Mouse (Mus musculus): ENCODE measurements at regions not wholly inside any gene's neighbourhood (a gene's known extent, or its start where the extent isn't known, plus 50 kb on each side); places are given as distances from the start of the nearest gene placed in this dataset.
"Not testable (repeated sequence)": the region's sequence is repeated elsewhere in the genome, so short reads cannot be mapped to it uniquely, and the experiment has no call there.

DNA sequence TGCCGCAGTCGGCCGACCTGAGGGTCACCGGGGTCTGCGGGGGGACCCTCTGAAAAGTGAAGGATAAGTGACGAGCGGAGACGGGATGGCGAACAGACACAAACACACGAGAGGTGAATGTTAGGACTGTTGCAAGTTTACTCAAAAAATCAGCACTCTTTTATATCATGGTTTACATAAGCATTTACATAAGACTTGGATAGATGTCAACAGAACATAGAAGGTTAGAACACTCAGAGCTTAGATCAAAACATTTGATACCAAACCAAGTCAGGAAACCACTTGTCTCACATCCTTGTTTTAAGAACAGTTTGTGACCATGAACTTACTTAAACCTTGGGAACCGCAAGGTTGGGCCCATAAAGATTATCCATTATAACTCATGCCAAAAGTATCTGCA lies 1033.6 kb upstream of the Sel1l start:
- not testable (repeated sequence) for DNase-seq

DNA sequence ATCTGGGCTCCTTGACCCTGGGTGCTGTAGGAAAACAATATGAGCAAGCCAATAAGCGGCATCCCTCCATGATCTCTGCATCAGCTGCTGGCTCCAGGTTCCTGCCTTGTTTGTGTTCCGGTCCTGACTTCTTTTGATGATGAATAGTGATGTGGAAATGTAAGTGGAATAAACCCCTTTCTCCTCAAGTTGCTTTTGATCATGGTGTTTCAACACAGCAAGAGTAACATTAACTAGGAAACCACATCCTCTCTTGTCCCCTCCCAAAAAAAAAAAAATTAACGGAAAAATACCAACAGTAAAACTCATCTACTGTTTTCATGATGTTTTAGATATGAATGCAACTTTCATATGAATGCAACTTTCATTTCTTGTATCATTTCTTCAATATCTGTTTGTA lies 1024.6 kb upstream of the Sel1l start:
- DNase-seq, result no peak

DNA sequence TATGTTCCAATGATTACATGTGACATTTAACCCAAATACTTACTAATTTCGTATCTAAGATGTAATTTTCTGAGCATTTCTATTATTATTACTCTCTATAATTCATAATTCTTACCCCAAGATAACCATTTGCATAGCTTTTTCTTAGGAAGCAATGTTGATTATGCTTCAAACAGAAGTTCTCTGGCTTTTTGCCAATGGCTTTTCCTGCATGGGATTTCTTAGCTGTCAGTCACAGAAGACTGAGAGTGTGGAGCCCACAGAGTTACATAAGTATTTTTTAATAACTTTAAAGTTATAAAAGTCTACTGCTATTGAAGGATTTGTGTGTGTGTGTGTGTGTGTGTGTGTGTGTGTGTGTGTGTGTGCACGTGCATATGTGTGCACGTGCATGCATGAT lies 1020.4 kb upstream of the Sel1l start:
- DNase-seq, result no peak

DNA sequence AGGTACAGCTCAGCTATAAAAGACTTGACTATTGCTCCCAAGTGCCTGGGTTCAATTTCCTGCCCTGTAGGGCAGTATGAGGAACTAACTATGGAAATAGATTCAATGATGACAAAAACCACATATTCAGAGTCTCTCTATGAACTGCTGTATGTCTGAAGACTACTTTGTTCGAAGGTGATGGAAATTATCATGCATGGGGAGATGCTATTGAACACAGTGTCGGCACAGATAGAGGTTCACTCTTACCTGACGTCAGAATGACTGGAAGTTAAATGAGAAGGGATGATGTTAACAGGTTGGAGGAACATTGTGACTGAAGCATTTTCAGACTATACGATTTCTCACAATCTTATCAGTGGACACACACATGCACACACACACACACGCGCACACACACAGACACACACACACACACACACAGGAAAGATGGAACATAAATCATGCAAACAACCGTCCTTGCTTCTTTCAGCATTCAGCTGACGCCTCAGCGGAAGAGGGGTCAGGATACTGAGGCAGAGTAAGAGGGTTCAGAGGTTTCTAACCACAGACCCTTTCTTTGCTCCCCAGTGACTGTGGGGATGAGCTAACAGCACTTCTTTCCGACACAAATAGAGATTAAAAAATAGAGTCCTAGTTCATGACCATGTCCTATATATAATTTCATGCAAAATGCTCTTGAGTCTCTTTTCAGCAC lies 974.3 kb upstream of the Sel1l start:
- no peak for DNase-seq

- DNase-seq, result no peak
Observed at GRCm38 (mm10) chr12:92818610-92819009, 969.7 kb upstream of the Sel1l start.

DNA sequence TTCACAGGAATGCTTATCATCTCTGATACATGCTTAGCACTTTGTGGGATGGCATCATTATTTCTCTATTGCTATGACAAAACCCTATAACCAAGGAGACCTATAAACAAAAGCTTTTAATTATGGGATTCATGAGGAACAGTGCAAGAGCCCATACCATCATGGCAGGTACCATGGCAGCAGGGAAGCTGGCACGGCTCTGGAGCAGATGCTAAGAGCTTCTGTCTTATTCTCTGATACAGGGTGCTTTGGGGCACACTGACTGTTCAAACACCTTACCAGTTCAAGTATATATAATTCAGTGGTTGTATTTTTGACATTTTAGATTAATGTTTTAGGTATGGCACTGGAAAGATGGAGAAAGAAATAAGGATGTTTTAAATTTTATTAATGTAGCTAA lies 952.2 kb upstream of the Sel1l start:
- no peak for DNase-seq

- no peak for DNase-seq
Observed at GRCm38 (mm10) chr12:92783362-92783761, 934.4 kb upstream of the Sel1l start.

- no peak for DNase-seq
Observed at GRCm38 (mm10) chr12:92779695-92780292, 930.8 kb upstream of the Sel1l start.

DNA sequence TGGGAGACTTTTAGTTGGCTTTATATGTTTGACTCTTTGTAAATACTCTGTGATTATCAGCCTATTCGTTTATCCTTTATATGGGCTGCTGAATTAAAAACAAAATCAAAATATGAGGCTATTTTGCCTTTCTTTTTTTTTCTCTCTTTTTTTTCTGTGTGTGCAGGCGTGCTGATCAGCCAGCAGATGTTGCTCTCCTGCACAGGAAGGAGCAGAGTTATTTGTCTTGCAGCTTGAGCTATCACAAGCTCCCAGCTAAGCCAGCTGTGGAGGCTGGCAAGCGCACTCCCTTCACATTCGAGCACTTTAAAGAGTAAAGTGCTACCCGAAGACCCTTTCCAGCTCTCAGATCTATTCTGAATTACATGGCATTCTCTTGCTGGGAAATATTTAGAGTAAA lies 926.7 kb upstream of the Sel1l start:
- DNase-seq, result no peak

DNA sequence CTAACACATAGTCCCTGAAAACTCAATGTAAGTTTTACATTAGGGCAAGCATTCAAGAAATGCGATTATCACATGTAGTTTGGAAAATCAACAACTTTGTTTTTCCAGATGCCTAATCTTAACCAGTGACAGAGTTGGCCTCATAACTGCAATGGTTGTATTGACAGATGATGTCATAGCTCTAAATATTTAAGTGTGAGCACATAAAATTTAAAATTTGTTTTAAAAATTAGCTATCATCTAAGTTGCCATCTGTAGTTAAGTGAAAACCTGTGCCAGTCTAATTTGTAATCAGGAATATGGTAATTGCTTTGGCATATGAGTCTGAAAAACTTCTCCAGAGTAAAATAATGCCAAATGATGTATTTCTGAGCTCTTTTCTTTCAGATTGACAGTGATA lies 899.6 kb upstream of the Sel1l start:
- DNase-seq, result no peak

DNA sequence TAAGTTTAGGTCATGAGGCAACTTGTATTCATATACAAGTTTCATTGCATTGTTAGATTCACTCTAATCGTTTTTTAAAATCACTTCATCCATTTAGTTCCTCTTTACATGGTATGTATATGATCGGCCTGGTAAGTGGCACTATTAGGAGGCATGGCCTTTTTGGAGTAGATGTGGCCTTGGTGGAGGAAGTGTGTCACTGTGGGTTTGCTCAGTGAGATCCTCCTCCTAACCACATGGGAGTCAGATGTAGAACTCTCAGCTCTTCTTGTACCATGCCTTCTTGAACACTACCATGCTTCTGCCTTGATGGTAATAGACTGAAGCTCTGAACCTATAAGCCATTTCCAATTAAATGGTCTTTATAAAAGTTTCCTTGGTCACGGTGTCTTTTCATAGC lies 891.9 kb upstream of the Sel1l start:
- no peak for DNase-seq

- no peak for DNase-seq
Observed at GRCm38 (mm10) chr12:92739196-92739595, 890.2 kb upstream of the Sel1l start.

- DNase-seq, result peak; percentile 1
Observed at GRCm38 (mm10) chr12:92737623-92738370, 888.8 kb upstream of the Sel1l start.

DNA sequence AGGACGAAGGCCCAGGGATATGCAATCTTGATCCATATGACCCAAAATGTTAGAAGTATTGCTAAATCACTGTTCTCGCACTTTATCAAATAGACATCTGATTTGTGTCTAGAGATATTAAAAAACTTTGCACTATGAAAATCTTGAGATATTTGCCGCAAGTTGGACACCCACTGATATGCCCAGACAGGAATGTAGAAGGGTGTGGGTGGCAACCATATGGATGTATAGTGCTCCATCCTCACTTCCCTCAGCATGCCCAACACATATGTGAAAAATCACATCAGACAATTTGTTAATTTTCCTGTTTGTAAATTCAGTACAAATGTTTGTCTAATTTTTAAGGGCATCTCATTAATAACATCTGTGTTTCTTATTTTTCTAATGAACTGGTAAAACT lies 874.1 kb upstream of the Sel1l start:
- no peak for DNase-seq

GRCm38 (mm10) chr12:92713415-92713814 lies 864.5 kb upstream of the Sel1l start:
- DNase-seq, result no peak

DNA sequence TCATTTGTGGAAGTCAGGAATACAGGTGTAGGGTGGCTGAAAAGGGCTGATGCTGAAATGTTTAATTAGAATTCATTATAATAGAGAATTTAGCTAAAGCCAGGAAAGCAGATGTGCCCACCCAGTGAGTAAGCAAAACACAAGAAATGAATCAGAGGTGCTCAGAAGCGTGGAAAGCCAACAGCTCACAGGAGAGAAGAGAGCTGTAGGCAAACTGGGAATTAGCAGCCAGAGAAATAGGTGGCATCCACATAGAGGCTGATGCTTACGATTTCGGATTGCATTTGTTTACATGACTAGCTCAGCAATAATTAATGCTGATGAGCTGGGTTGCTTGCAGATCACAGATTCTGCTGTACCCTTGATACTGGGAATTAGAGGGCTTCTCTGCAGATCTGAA lies 859.5 kb upstream of the Sel1l start:
- DNase-seq, result no peak

- DNase-seq, result no peak
Observed at GRCm38 (mm10) chr12:92703731-92704130, 854.8 kb upstream of the Sel1l start.

- no peak for DNase-seq
Observed at GRCm38 (mm10) chr12:92692956-92693355, 844.0 kb upstream of the Sel1l start.

- no peak for DNase-seq
Observed at GRCm38 (mm10) chr12:92672396-92672795, 823.4 kb upstream of the Sel1l start.

GRCm38 (mm10) chr12:92646634-92647033 lies 797.7 kb upstream of the Sel1l start:
- no peak for DNase-seq

DNA sequence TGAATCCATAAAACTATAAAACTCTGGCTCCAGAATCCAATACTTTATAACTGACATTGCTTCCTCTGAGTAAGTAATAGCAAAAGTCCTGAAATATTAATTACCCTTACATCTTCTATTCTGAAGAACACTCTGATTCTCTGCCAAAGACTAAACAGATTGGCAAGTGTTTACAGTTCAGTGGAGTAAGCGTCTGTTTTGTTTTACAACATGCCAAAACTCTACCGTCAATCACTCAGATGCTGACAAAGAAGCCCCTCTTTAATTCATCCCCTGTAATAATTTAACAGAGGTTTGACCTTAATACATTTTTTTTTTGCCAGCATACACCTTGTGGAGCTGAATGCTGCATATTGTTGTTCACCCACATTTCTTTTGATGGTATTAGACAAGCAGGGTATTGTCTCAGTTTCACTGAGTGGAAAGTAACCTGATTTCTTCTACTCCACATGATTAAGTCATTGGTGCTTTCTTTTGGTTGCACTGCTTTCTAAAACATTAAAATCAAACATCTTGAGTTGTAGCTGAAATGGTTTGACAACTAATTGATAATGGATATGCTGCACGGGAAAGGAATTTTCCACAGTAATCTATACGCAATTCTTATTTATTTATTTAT lies 796.2 kb upstream of the Sel1l start:
- DNase-seq, result no peak

DNA sequence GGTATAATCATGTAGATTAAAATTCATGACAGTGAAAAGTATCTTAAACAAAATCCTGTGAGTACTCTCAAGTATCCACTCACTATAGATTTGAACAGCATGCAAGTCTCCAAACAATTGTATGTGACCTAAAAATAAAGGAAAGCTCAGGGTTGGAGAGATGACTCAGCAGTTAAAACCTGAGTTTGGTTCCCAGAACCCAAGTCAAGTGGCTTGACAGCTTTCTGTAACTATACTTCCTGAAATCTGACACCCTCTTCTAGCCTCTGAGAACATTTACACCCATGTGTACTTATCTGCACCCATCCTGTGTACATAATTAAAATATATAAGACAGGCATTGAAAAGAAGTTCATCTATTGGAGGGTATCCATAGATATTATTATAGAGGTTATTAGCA lies 770.2 kb upstream of the Sel1l start:
- no peak for DNase-seq

DNA sequence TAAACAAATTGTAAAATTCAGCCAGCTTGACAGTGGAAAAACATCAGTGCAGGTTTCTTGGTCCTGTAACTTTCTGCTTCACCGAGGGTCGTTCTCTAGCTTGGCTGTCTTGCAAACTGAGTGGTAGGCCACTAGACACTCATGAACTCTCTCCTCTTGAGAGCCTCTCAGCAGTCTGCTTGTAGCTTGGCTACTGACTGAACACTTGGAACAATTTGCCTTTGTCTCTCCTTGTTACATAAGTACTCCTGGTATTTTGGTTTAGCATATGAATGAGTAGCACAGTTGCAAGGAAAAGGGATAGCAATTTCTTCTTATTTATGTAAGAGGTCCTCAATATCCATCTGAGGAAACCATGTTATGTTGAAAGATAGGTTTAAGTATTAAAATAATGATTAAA lies 769.6 kb upstream of the Sel1l start:
- DNase-seq, result no peak

GRCm38 (mm10) chr12:92601673-92602072 lies 752.7 kb upstream of the Sel1l start:
- DNase-seq, result no peak
